Mouse (Mus musculus) small intestine, adult 2 months (tissue): ENCODE measurements at regions not wholly inside any gene's neighbourhood (a gene's known extent, or its start where the extent isn't known, plus 50 kb on each side); places are given as distances from the start of the nearest gene placed in this dataset.

Source experiments
- H3K27ac ChIP-seq: fragments of 200-500 bp; 2 replicates; pipeline ENCODE4 v1.5.1; 2012; ENCODE audit warnings: low read depth, low read length, control low read depth, inconsistent platforms; ENCODE audit not compliant: insufficient read depth
- H3K27me3 ChIP-seq: fragments of 200-500 bp; 2 replicates; pipeline ENCODE4 v1.6.1; 2012; ENCODE audit warnings: mild to moderate bottlenecking, moderate library complexity, low read length, inconsistent platforms; ENCODE audit not compliant: control insufficient read depth, insufficient read depth
- H3K36me3 ChIP-seq: fragments of 200-500 bp; 2 replicates; pipeline ENCODE4 v1.6.1; 2012; ENCODE audit warnings: mild to moderate bottlenecking, low read length, control low read depth, inconsistent platforms; ENCODE audit not compliant: control insufficient read depth, insufficient read depth
- H3K4me1 ChIP-seq: fragments of 200-500 bp; 2 replicates; pipeline ENCODE4 v1.6.1; 2012; ENCODE audit warnings: low read length, inconsistent platforms, mixed read lengths; ENCODE audit not compliant: control insufficient read depth, insufficient read depth, insufficient read length
- H3K4me3 ChIP-seq: fragments of 200-500 bp; 2 replicates; pipeline ENCODE4 v1.5.1; 2012; ENCODE audit warnings: low read depth, mild to moderate bottlenecking, control low read depth, inconsistent platforms, low read length, moderate library complexity
- CTCF ChIP-seq: fragments of 200-500 bp; IDR thresholded peaks from 2 replicates; pipeline ENCODE4 v1.5.1; 2012; ENCODE audit warnings: low read depth, mild to moderate bottlenecking, control low read depth, inconsistent platforms, low read length, moderate library complexity, mixed read lengths; ENCODE audit not compliant: insufficient replicate concordance, insufficient read length; ENCODE audit errors: extremely low read depth
- POLR2A ChIP-seq: fragments of 200-500 bp; IDR thresholded peaks from 2 replicates; pipeline ENCODE4 v1.6.1; 2012; ENCODE audit warnings: low read depth, mild to moderate bottlenecking, control low read depth, inconsistent platforms, low read length, moderate library complexity
- WGBS: fragments of 180-500 bp; shearing (Covaris S2); methylation state at CpG from one replicate; pipeline ENCODE4 v1.1.7; 2018; 5-methylcytosine and 5-hydroxymethylcytosine counted together

DNA sequence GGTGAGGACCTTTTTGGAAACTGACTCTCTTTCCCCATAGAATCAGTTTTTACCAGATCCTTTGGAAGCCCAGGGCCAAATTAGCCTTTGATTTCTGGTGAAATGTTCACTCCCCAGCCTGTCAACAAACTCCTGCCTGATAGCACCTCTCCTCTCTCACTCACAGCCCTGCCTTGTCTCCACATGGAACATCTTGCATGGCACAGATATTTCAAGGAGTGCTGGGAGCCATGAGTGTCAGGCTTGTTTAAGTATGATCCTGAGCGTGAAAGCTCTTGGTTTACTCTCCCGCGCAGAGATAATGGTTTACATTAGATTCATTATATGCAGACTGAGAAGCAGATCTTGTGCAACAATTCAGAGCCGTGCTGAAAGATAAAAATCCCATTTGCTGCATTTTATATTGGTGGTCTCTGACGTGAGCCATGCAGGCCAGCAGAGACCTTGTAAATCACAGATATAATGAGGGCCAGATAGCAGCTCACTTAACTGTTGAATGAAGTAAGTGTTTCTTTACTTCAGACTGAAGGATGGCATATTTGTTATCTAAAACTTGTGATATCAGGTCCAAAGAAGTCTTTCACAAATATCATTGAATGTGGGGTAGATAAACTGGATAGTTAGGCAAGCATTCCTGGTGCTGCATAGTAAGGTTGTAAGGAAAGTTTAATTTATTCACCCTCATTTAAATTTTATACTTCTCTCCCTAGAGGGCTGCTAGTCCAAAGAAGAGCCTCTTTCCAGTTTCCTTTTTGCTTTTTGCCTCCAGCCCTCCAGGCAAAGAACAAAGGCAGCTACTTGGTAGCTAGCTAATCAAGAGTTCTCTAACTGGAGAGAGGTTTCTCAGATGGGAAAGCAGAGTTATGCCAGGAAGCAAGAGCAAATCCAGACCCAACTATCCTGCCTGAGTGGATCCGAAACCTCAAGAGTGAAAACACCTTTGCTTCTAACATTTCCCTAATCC, 81.8 kb downstream of the Tbx18 start:
- Histone ChIP-seq H3K4me3 (no peak overlapping the region), H3K4me1 (no peaks in the 10 kb centered on the region), H3K27ac (no peak overlapping the region), H3K36me3 (no peaks in the 10 kb centered on the region), H3K27me3 (no peaks in the 10 kb centered on the region)
- TF ChIP-seq POLR2A = no peak
- TF ChIP-seq CTCF = no peak
- WGBS = 36% methylated on average over 6 of the region's 6 CpGs

DNA sequence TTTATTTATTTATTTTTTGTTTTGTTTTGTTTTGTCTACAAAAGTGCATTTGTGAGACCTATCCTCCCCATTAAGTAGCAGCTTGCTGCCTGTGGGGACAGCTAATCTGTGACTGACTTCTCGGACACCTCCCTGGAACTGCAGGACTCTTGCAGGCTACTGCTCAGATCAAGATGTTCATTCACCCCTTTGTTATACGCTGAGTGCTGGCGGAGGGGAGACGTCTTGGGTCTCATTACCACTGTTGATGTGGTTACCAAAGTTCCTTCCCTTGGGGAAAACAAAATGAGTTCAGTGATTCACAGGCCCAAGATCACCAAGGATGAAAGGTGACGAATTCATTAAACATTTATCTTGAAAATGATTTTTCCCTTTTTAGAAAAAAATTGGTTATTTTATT, 82.7 kb downstream of the Tbx18 start:
- H3K36me3 ChIP-seq = no peaks in the 10 kb centered on the region
- H3K27ac ChIP-seq = no peak overlapping the region
- TF ChIP-seq CTCF (no peak), POLR2A (no peak)
- no peaks in the 10 kb centered on the region for H3K27me3 ChIP-seq
- H3K4me1 ChIP-seq = no peaks in the 10 kb centered on the region
- no peak overlapping the region for H3K4me3 ChIP-seq
- WGBS = 81% methylated on average over 5 of the region's 5 CpGs

DNA sequence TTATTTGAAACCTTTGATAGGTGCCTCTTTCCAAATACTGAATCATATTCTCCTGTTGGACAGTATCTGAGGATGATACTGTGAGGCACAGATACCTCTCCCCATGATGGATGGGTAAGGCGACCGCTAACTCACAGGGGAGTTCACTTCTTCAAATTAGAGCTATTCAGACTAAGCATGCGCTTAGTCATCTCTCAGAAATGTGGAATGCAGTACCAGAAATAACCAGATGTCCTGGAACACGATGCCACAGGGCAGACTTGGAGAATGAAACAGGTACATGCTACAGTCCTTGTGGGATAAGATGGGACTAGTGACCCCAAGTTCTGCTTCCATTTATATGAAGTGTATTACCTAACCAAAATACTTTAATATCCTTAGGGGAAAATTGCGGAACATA, 86.0 kb downstream of the Tbx18 start:
- H3K4me3 ChIP-seq = no peak overlapping the region
- TF ChIP-seq POLR2A = no peak
- TF ChIP-seq CTCF = no peak
- no peaks in the 10 kb centered on the region for H3K36me3 ChIP-seq
- no peaks in the 10 kb centered on the region for H3K27me3 ChIP-seq
- H3K4me1 ChIP-seq = no peaks in the 10 kb centered on the region
- no peak overlapping the region for H3K27ac ChIP-seq
- WGBS = 81% methylated on average over 5 of the region's 5 CpGs

GRCm38 (mm10) chr9:87633863-87634630, 97.0 kb downstream of the Tbx18 start:
- H3K27ac ChIP-seq = no peak overlapping the region
- no peaks in the 10 kb centered on the region for H3K4me1 ChIP-seq
- no peaks in the 10 kb centered on the region for H3K36me3 ChIP-seq
- no peak overlapping the region for H3K4me3 ChIP-seq
- H3K27me3 ChIP-seq = no peaks in the 10 kb centered on the region
- WGBS = 73% methylated on average over 5 of the region's 5 CpGs
- no peak for TF ChIP-seq CTCF
- TF ChIP-seq POLR2A = no peak

DNA sequence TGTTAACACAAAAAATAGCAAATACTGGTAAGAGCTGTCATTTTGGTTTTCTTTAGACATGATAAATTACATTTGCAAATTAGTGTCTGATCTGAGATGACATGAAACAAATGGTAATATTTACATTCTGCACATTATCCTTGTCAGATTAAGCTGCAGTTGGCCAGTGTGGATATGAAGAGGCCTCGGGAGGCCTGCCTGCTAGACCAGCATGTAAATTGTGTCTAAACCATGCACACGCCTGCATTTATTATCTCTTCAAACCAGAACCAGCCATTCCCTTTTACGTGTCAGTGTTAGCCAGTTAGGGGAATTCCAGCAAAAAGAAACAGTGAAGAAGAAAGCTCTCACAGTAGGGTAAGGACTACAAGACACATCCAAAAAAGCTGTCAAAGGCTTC, 104.6 kb downstream of the Tbx18 start:
- no peak for TF ChIP-seq CTCF
- TF ChIP-seq POLR2A = no peak
- no peak overlapping the region for H3K4me3 ChIP-seq

GRCm38 (mm10) chr9:87618238-87618673, 112.8 kb downstream of the Tbx18 start:
- Histone ChIP-seq H3K36me3 (no peaks in the 10 kb centered on the region), H3K27ac (no peak overlapping the region), H3K4me1 (no peaks in the 10 kb centered on the region), H3K4me3 (no peak overlapping the region), H3K27me3 (no peaks in the 10 kb centered on the region)
- no peak for TF ChIP-seq CTCF
- TF ChIP-seq POLR2A = no peak
- 26% methylated on average over 7 of the region's 7 CpGs for WGBS

More for the DNA sequence above, 104.6 kb downstream of the Tbx18 start:
- 61% methylated on average over 3 of the region's 3 CpGs for WGBS
- Histone ChIP-seq H3K36me3 (no peaks in the 10 kb centered on the region), H3K4me1 (no peaks in the 10 kb centered on the region), H3K27ac (no peak overlapping the region), H3K27me3 (no peaks in the 10 kb centered on the region)

DNA sequence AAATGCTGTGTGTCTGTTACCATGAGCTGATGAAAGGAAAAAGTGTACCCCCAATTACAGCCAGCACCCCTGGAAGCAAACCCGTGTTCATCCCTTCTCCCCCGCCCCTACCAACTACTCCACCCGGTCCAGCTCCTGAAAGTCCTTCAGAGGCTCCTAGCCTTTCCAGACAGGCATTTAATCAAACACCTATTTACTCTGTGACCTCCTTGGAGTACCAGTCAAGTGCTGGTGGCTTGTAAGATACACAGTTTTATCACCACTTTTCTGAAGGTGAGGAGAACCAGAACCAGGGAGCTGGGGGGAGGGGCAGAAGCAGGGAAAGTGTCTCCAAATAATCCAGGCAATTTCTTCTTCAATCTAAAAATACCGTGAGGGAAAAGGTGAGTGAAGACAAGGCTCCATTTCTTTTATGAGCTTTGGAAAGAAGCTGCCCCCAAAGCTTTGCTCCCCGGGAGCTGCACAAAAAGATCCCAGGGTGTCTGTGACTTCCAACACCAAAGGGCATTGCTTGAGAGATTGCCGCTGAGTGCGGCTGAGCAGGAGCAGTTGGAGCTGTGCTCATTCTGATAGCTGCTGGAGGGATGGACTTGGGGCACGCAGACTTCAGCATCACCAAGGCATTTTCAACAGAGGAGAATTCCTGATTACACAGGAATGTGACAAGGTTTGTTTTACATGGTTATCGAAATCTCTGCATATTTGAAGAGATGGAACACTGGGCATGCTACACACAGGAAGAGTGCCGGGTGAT, 123.0 kb downstream of the Tbx18 start:
- no peak for TF ChIP-seq CTCF
- no peak for TF ChIP-seq POLR2A
- no peak overlapping the region for H3K27ac ChIP-seq
- WGBS = 42% methylated on average over 10 of the region's 10 CpGs
- no peak overlapping the region for H3K4me3 ChIP-seq
- H3K36me3 ChIP-seq = no peaks in the 10 kb centered on the region
- no peaks in the 10 kb centered on the region for H3K27me3 ChIP-seq
- H3K4me1 ChIP-seq = no peaks in the 10 kb centered on the region
